Mouse (Mus musculus) small intestine, adult 2 months (tissue): ENCODE results near the gene Rhpn2.

Source experiments
- CTCF ChIP-seq: fragments of 200-500 bp; IDR thresholded peaks from 2 replicates; pipeline ENCODE4 v1.5.1; 2012; ENCODE audit warnings: low read depth, mild to moderate bottlenecking, control low read depth, inconsistent platforms, low read length, moderate library complexity, mixed read lengths; ENCODE audit not compliant: insufficient replicate concordance, insufficient read length; ENCODE audit errors: extremely low read depth
- POLR2A ChIP-seq: fragments of 200-500 bp; IDR thresholded peaks from 2 replicates; pipeline ENCODE4 v1.6.1; 2012; ENCODE audit warnings: low read depth, mild to moderate bottlenecking, control low read depth, inconsistent platforms, low read length, moderate library complexity

DNA sequence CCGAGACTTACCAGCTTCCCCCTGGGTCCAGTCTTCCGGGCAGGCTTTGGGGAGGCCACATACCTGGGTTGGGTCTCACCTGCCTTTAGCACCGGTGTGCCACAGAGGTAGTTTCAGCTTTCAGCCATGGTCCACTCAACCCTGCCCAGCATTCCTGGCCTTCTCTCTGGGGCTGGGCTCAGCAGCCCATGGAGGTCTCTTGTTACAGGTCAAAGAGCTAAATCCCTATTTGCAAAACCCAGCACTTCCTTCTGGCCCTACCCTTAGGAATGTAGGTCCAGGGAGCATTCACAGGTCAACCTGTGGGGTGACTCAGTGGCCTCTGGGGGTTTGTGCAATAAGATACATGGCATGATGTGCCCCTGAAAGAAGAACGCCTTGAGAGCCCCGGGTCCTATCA, 28.9 kb downstream of the Rhpn2 start:
- no peak for TF ChIP-seq CTCF
- no peak for TF ChIP-seq POLR2A
